Mouse (Mus musculus): Measurements from ENCODE around the gene Psmd1. TPM values are rescaled to one million over a fixed set of nuclear protein-coding genes. Genes with fewer than 3 reads are reported as not detected.

Psmd1 gene
- polyA plus RNA-seq, 1 experiment from 2014 or later, result 191 TPM

DNA sequence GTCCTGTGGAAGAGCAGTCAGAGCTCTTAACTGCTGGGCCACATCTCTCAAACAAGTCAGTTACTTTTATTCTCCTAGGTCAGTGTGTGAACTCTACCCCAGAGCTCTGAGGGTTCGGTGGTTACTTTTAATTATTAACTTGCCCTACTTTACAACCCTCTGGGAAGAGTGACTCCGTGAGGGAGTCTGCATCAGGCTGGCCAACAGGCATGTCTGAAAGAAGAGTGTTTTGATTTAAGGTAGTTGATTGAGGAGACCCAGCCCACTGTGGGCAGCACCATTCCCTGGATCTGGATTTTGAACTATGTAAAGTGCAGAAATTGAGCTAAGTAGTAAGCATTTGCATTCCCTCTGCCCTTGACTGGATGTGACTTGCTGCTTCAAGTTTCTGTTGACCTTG lies 111.9 kb downstream of the Psmd1 start:
- H3K27me3 ChIP-seq (replicated peaks; ENCODE audit: control insufficient read depth, insufficient read depth, low read length), result no peaks in the 10 kb centered on the region
- H3K4me1 ChIP-seq (replicated peaks; ENCODE audit: control insufficient read depth, insufficient read depth, low read length), result no peaks in the 10 kb centered on the region
- no peak for ATAC-seq
- 89% methylated on average over 2 of the region's 2 CpGs for WGBS
- H3K4me2 ChIP-seq (ENCODE audit: low read length), result no peak overlapping the region
- no peak overlapping the region for H3K4me3 ChIP-seq (replicated peaks; ENCODE audit: low read length)
- no peaks in the 10 kb centered on the region for H3K9me3 ChIP-seq (ENCODE audit: control insufficient read depth, low read length)
- H3K36me3 ChIP-seq (ENCODE audit: control insufficient read depth, insufficient read depth), result peaks cover 4% of the 10 kb centered on the region; the same call in 1 of the 2 replicates
- H3K9ac ChIP-seq (replicated peaks; ENCODE audit: low read depth, low read length), result no peak overlapping the region
- H3K27ac ChIP-seq (ENCODE audit: low read length), result no peak overlapping the region

DNA sequence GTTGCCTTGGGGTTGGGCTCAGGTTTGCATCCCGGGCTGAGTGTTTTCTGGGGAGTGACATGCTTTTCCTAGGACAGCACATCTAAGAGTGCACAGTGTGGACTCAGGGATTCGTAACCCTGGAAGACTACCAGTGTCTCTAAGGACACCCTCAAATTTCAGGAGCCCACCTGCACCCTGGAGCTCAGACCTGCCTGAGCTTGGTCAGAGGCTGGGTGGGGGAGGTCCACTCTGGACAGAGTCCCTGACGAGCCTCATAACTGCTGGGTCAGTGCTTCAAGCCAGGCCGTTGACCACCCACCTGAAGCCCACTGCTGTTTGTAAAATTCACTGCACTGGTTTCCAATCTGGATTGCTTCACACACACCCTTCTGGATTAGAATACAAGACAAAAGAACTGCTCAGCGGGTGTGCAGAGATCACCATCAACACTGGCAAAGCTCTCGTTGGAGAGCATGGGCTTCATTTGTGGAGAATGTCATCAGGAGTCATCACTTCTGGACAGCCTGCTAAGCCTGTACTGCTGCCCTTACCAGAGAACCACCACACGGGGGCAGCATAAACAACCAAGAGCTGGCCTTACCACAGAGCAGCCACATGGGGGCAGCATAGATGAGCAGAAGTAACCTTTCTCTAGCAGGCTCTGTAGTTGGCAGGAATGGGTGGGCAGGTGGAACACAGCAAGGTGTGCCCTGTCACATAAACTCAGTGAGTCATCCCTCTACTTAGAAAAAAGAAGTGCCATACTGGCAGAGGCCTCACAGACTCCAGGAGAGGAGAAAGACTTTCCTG lies 114.5 kb downstream of the Psmd1 start:
- Histone ChIP-seq H3K9me3 (ENCODE audit: control insufficient read depth, low read length) (no peaks in the 10 kb centered on the region), H3K4me3 (replicated peaks; ENCODE audit: low read length) (no peak overlapping the region), H3K27me3 (replicated peaks; ENCODE audit: control insufficient read depth, insufficient read depth, low read length) (no peaks in the 10 kb centered on the region), H3K4me1 (replicated peaks; ENCODE audit: control insufficient read depth, insufficient read depth, low read length) (no peaks in the 10 kb centered on the region), H3K9ac (replicated peaks; ENCODE audit: low read depth, low read length) (no peak overlapping the region), H3K27ac (ENCODE audit: low read length) (no peak overlapping the region), H3K36me3 (ENCODE audit: control insufficient read depth, insufficient read depth) (peaks cover 4% of the 10 kb centered on the region; the same call in 1 of the 2 replicates), H3K4me2 (ENCODE audit: low read length) (no peak overlapping the region)
- 0 out of 2 replicates have a peak, but pooled peaks have one; percentile 58 for ATAC-seq
- WGBS, result 49% methylated on average over 7 of the region's 7 CpGs

DNA sequence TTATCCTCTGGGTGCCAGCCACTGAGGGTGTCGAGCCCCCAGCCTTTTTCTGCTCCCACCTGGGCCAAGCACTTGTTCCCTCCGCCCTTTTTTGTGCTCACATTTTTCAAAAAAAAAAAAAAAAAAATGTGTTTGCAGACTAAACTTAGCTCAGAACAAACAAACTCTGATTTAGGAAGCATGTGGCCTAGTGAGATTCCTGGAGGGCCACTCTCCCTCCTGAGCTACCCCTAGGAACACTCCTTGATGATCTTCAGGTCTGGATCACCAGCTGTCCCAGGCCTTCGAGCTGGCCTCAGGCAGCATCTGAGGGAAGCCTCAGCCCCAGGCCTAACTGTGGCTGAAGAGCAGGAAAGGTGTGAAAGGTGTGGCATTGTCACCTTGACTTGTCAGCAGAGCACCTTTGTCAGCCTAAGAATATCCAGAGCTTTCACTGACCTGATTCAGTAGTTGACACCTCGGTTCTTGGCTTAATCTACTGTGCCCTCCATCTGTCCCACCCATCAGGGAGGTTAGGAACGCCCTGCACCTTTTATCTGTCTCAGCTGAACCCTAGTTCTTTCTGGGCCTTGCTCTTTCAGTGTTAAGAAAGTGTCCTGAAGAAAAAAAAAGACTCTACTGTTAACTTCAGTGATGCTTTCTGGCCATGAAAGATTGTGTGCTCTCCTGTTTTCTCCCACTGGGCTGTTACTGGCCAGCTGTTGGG lies 118.0 kb downstream of the Psmd1 start:
- H3K4me1 ChIP-seq (replicated peaks; ENCODE audit: control insufficient read depth, insufficient read depth, low read length), result no peaks in the 10 kb centered on the region
- no peak overlapping the region for H3K9ac ChIP-seq (replicated peaks; ENCODE audit: low read depth, low read length)
- no peak overlapping the region for H3K27ac ChIP-seq (ENCODE audit: low read length)
- 88% methylated on average over 5 of the region's 5 CpGs for WGBS
- H3K4me2 ChIP-seq (ENCODE audit: low read length), result no peak overlapping the region
- no peak overlapping the region for H3K4me3 ChIP-seq (replicated peaks; ENCODE audit: low read length)
- H3K27me3 ChIP-seq (replicated peaks; ENCODE audit: control insufficient read depth, insufficient read depth, low read length), result no peaks in the 10 kb centered on the region
- ATAC-seq, result no peak
- no peaks in the 10 kb centered on the region; the same call in 1 of the 2 replicates for H3K36me3 ChIP-seq (ENCODE audit: control insufficient read depth, insufficient read depth)
- no peaks in the 10 kb centered on the region for H3K9me3 ChIP-seq (ENCODE audit: control insufficient read depth, low read length)

DNA sequence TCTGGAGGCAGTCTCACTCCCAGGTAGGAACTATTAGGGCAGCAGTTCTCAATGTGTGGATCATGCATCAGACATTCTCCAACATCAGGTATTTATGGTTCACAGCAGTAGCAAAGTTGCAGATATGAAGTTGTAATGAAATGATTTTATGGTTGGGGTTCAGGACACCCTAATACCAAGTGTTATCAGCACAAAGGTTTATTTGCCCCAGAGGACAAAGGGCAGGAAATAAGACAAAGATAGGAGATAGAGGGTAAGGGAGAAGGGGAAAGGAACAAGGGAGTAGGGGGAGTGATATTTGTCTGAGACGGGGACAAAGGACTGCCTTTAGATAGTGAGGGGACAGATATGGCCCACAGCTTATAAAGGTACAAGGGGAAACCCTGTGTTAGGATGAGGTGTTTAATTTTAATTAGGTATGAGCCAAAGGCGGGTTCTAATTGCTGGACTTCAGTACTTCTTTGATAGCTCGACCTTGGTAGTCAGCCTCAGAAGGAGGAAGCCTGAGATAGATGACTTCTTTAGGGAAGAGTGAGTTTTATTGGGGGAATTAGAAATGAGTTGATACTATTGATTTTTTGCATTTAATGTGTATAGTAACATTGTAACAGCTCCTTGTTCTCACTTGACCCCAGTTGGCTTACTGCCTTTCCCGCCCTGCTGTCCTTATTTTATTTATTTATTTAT lies 119.5 kb downstream of the Psmd1 start:
- no peaks in the 10 kb centered on the region for H3K4me1 ChIP-seq (replicated peaks; ENCODE audit: control insufficient read depth, insufficient read depth, low read length)
- 89% methylated on average over 4 of the region's 4 CpGs for WGBS
- no peaks in the 10 kb centered on the region for H3K9me3 ChIP-seq (ENCODE audit: control insufficient read depth, low read length)
- H3K36me3 ChIP-seq (ENCODE audit: control insufficient read depth, insufficient read depth), result no peaks in the 10 kb centered on the region
- no peaks in the 10 kb centered on the region for H3K27me3 ChIP-seq (replicated peaks; ENCODE audit: control insufficient read depth, insufficient read depth, low read length)
- ATAC-seq, result no peak
- no peak overlapping the region for H3K4me3 ChIP-seq (replicated peaks; ENCODE audit: low read length)
- H3K27ac ChIP-seq (ENCODE audit: low read length), result no peak overlapping the region
- no peak overlapping the region for H3K4me2 ChIP-seq (ENCODE audit: low read length)
- no peak overlapping the region for H3K9ac ChIP-seq (replicated peaks; ENCODE audit: low read depth, low read length)

DNA sequence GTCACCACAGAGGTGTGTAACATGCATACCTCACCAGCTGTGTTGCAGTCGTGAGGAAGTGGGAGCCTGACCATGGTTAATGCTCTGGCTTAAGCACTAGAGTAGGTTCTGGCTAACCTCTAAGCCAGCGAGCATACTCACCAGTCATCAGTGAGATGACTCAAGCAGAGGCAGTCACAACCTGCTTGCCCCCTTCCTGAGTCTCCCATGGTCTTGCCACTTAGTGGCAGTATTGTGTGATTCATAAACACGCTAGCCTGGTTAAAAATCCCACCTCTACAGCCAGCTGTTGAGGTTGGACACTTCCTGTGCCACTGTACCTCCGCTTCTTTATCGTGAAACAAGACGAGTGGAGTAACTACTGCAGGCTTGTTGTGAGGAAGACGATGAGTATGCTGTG lies 122.6 kb downstream of the Psmd1 start:
- 88% methylated on average over 7 of the region's 7 CpGs for WGBS

DNA sequence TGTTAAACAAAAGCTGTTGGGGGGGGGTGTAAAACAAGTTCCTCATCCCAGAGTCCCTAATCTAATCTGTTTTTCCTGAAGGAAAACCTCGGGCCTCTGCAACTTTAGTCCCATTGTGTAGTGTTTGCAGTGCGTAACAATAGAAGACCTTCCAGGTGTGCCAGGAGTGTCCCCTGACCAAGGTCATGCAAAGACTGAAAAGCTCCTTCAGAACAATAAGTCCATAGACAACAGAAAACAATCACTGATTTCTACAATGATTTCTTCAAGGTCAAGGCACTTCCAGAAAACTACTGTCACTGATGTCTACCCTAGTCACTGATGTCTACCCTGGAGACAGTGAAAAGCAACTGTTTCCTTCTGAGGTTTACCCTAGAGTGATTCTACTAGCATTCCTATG lies 123.7 kb downstream of the Psmd1 start:
- WGBS, result 75% methylated on average over 2 of the region's 2 CpGs
- ATAC-seq, result no peak
- no peak overlapping the region for H3K4me3 ChIP-seq (replicated peaks; ENCODE audit: low read length)
- H3K4me2 ChIP-seq (ENCODE audit: low read length), result no peak overlapping the region
- H3K9ac ChIP-seq (replicated peaks; ENCODE audit: low read depth, low read length), result no peak overlapping the region
- no peak overlapping the region for H3K27ac ChIP-seq (ENCODE audit: low read length)
- no peaks in the 10 kb centered on the region for H3K9me3 ChIP-seq (ENCODE audit: control insufficient read depth, low read length)
- peaks cover 8% of the 10 kb centered on the region for H3K36me3 ChIP-seq (ENCODE audit: control insufficient read depth, insufficient read depth)
- H3K4me1 ChIP-seq (replicated peaks; ENCODE audit: control insufficient read depth, insufficient read depth, low read length), result no peaks in the 10 kb centered on the region
- no peaks in the 10 kb centered on the region for H3K27me3 ChIP-seq (replicated peaks; ENCODE audit: control insufficient read depth, insufficient read depth, low read length)

More for the DNA sequence above, 122.6 kb downstream of the Psmd1 start:
- ATAC-seq, result no peak
- H3K27me3 ChIP-seq (replicated peaks; ENCODE audit: control insufficient read depth, insufficient read depth, low read length), result no peaks in the 10 kb centered on the region
- no peak overlapping the region for H3K4me3 ChIP-seq (replicated peaks; ENCODE audit: low read length)
- H3K27ac ChIP-seq (ENCODE audit: low read length), result no peak overlapping the region
- no peaks in the 10 kb centered on the region for H3K4me1 ChIP-seq (replicated peaks; ENCODE audit: control insufficient read depth, insufficient read depth, low read length)
- no peak overlapping the region for H3K9ac ChIP-seq (replicated peaks; ENCODE audit: low read depth, low read length)
- H3K9me3 ChIP-seq (ENCODE audit: control insufficient read depth, low read length), result no peaks in the 10 kb centered on the region
- no peak overlapping the region for H3K4me2 ChIP-seq (ENCODE audit: low read length)
- H3K36me3 ChIP-seq (ENCODE audit: control insufficient read depth, insufficient read depth), result peaks cover 8% of the 10 kb centered on the region

DNA sequence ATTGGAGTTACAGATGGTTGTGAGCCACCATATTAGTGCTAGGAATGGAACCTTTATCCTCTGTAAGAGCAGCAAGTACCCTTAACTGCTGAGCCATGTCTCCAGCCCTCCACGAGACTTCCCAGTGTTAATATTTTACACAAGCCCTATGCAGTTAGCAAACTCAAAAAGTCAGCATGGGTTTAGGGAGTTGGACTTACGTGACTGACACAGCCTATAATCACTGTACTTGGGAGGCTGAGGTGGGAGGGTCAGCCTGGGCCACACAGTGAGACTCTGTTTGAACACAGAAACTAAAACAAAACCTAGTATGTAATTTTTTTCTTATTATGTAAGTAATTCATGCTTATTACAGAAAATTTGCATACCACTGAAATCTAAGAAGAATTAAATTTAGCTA lies 124.1 kb downstream of the Psmd1 start:
- H3K36me3 ChIP-seq (ENCODE audit: control insufficient read depth, insufficient read depth), result peaks cover 8% of the 10 kb centered on the region
- H3K27me3 ChIP-seq (replicated peaks; ENCODE audit: control insufficient read depth, insufficient read depth, low read length), result no peaks in the 10 kb centered on the region
- no peaks in the 10 kb centered on the region for H3K9me3 ChIP-seq (ENCODE audit: control insufficient read depth, low read length)
- H3K4me1 ChIP-seq (replicated peaks; ENCODE audit: control insufficient read depth, insufficient read depth, low read length), result no peaks in the 10 kb centered on the region
- no peak overlapping the region for H3K4me2 ChIP-seq (ENCODE audit: low read length)
- no peak overlapping the region for H3K9ac ChIP-seq (replicated peaks; ENCODE audit: low read depth, low read length)
- WGBS, result 86% methylated on average over 2 of the region's 2 CpGs
- no peak overlapping the region for H3K4me3 ChIP-seq (replicated peaks; ENCODE audit: low read length)
- no peak for ATAC-seq
- H3K27ac ChIP-seq (ENCODE audit: low read length), result no peak overlapping the region
